Mouse (Mus musculus) adrenal gland, adult 8-10 months (tissue): ENCODE results near the gene BC017158. TPM values are rescaled to one million over a fixed set of nuclear protein-coding genes. Genes with fewer than 3 reads are reported as not detected.
"Not testable (repeated sequence)": the region's sequence is repeated elsewhere in the genome, so short reads cannot be mapped to it uniquely, and the experiment has no call there.

ENCODE experiments used
- DNase-seq: peaks from one replicate; pipeline ENCODE4 v3.0.0; 2022
- total RNA-seq, 4 experiments: library from RNA; stranded (reverse); gene quantifications; 2 replicates each; pipeline ENCODE4 v1.2.4; 2022

BC017158 gene
- 10 to 100 TPM; 33.0 to 64.0 (median 46.6) TPM for total RNA-seq

- peak; percentile 54 for DNase-seq
Measured at GRCm38 (mm10) chr7:128297617-128298480, at the start of gene BC017158. Gene BC017158, minus strand, starts transcription at chr7:128298170.

GRCm38 (mm10) chr7:128346991-128347390 is 49.0 kb upstream of the BC017158 start:
- no peak for DNase-seq

- no peak for DNase-seq
Measured at GRCm38 (mm10) chr7:128346522-128346921, 48.6 kb upstream of the BC017158 start.

GRCm38 (mm10) chr7:128345691-128346090 is 47.7 kb upstream of the BC017158 start:
- no peak for DNase-seq

GRCm38 (mm10) chr7:128344928-128345653 is 47.1 kb upstream of the BC017158 start:
- DNase-seq, result peak; percentile 55

- DNase-seq, result no peak
Measured at GRCm38 (mm10) chr7:128344488-128344887, 46.5 kb upstream of the BC017158 start.

GRCm38 (mm10) chr7:128342691-128343090 is 44.7 kb upstream of the BC017158 start:
- not testable (repeated sequence) for DNase-seq

GRCm38 (mm10) chr7:128340321-128340720 is 42.4 kb upstream of the BC017158 start:
- not testable (repeated sequence) for DNase-seq

- no peak for DNase-seq
Measured at GRCm38 (mm10) chr7:128332896-128333295, 34.9 kb upstream of the BC017158 start.

GRCm38 (mm10) chr7:128330981-128331380 is 33.0 kb upstream of the BC017158 start:
- DNase-seq, result no peak

GRCm38 (mm10) chr7:128324977-128325376 is 27.0 kb upstream of the BC017158 start:
- no peak for DNase-seq

GRCm38 (mm10) chr7:128321260-128321659 is 23.3 kb upstream of the BC017158 start:
- no peak for DNase-seq

- DNase-seq, result no peak
Measured at GRCm38 (mm10) chr7:128320219-128320816, 22.3 kb upstream of the BC017158 start.

- no peak for DNase-seq
Measured at GRCm38 (mm10) chr7:128319140-128319539, 21.2 kb upstream of the BC017158 start.

- no peak for DNase-seq
Measured at GRCm38 (mm10) chr7:128317011-128317410, 19.0 kb upstream of the BC017158 start.

- no peak for DNase-seq
Measured at GRCm38 (mm10) chr7:128314491-128314890, 16.5 kb upstream of the BC017158 start.

GRCm38 (mm10) chr7:128313601-128314000 is 15.6 kb upstream of the BC017158 start:
- DNase-seq, result no peak

GRCm38 (mm10) chr7:128312375-128313059 is 14.5 kb upstream of the BC017158 start:
- DNase-seq, result no peak

GRCm38 (mm10) chr7:128311811-128312210 is 13.8 kb upstream of the BC017158 start:
- DNase-seq, result no peak

- no peak for DNase-seq
Measured at GRCm38 (mm10) chr7:128311263-128311662, 13.3 kb upstream of the BC017158 start.

- DNase-seq, result peak; percentile 84
Measured at GRCm38 (mm10) chr7:128310229-128310688, 12.3 kb upstream of the BC017158 start.

GRCm38 (mm10) chr7:128309776-128310175 is 11.8 kb upstream of the BC017158 start:
- no peak for DNase-seq
